Comparison of ENCODE assay signal across 14 mouse cellular contexts in genomic region chr4:82436656-82437055, GRCm38 (mm10).
DNase-seq lines count a peak whose midpoint lies in the region; ATAC-seq lines count a peak whose summit lies in the region.
"Had no signal": no experiment of that assay in that cellular context is flagged by ENCODE, and none has a peak within 500 bp of the region (broad histone marks: within the 10 kb centered on the region; RNA-seq: fewer than 3 reads in every experiment).

No protein-coding gene starts in this region.

- H3K4me1 ChIP-seq in heart, embryonic 13.5 days, result peaks cover 91% of the 10 kb centered on the region
- H3K4me1 ChIP-seq in kidney, embryonic 15.5 days, result peaks cover 46% of the 10 kb centered on the region

- H3K4me3 ChIP-seq in heart, embryonic 13.5 days, result no peak overlapping the region
- H3K4me3 ChIP-seq in kidney, embryonic 15.5 days (replicated peaks), result no peak overlapping the region
- H3K4me3 ChIP-seq: liver, embryonic 13.5 days; midbrain, embryonic 15.5 days; neural tube, embryonic 12.5 days had no signal

- no peaks in the 10 kb centered on the region for H3K36me3 ChIP-seq in heart, embryonic 13.5 days
- no peaks in the 10 kb centered on the region for H3K36me3 ChIP-seq in kidney, embryonic 15.5 days
- H3K36me3 ChIP-seq: liver, embryonic 13.5 days; midbrain, embryonic 15.5 days; neural tube, embryonic 12.5 days had no signal

- H3K9me3 ChIP-seq in heart, embryonic 13.5 days, result no peaks in the 10 kb centered on the region
- no peaks in the 10 kb centered on the region for H3K9me3 ChIP-seq in kidney, embryonic 15.5 days (replicated peaks)
- H3K9me3 ChIP-seq: liver, embryonic 13.5 days; midbrain, embryonic 15.5 days; neural tube, embryonic 12.5 days had no signal

- intact Hi-C loops in heart, postnatal 36 days (cut with DNase I), result loop anchor here (1.0 to 5.0 kb wide), 4 partner anchors 28 to 1259 kb away; no protein-coding TSS in a partner anchor

- no peak overlapping the region for H3K4me2 ChIP-seq in heart, embryonic 13.5 days
- H3K4me2 ChIP-seq in kidney, embryonic 15.5 days, result no peak overlapping the region
- H3K4me2 ChIP-seq: liver, embryonic 13.5 days; midbrain, embryonic 15.5 days; neural tube, embryonic 12.5 days had no signal

- ATAC-seq in heart, embryonic 13.5 days (ENCODE audit: extremely low read depth, insufficient number of reproducible peaks, low FRiP score, low TSS enrichment), result no peak
- no peak for ATAC-seq in kidney, embryonic 15.5 days (replicated peaks; ENCODE audit: low FRiP score)
- ATAC-seq: CD4-positive, CD25-positive, alpha-beta regulatory T cell, adult 4 months; inflammation-experienced regulatory T-cells, adult 6 months; midbrain, embryonic 15.5 days had no signal

- no peak overlapping the region for H3K9ac ChIP-seq in heart, embryonic 13.5 days
- H3K9ac ChIP-seq in kidney, embryonic 15.5 days, result no peak overlapping the region
- H3K9ac ChIP-seq: liver, embryonic 13.5 days; midbrain, embryonic 15.5 days; neural tube, embryonic 12.5 days had no signal

- no peak for DNase-seq in heart, postnatal 36 days
- no peak for DNase-seq in kidney, adult 18-20 months
- DNase-seq in ES-CJ7 (ENCODE audit: low read depth, low spot score) (peak; percentile 72), ZHBTc4 (ENCODE audit: low read depth, low spot score) (peak; percentile 69)
- no peak for DNase-seq in adrenal gland, postnatal 4 days (ENCODE audit: low spot score in 2 of 2)
- DNase-seq: cerebellum, adult 8-10 months; liver, embryonic 13.5 days; thymus, postnatal 25 days had no signal

- H3K27ac ChIP-seq in heart, embryonic 13.5 days (replicated peaks), result peak overlapping the region; percentile 87
- H3K27ac ChIP-seq in kidney, embryonic 15.5 days, result peak overlapping the region; percentile 45; the same call in 1 of the 2 replicates
- H3K27ac ChIP-seq: liver, embryonic 13.5 days; midbrain, embryonic 15.5 days; neural tube, embryonic 12.5 days had no signal

- no peaks in the 10 kb centered on the region for H3K27me3 ChIP-seq in heart, embryonic 13.5 days (replicated peaks)
- no peaks in the 10 kb centered on the region for H3K27me3 ChIP-seq in kidney, embryonic 15.5 days
- H3K27me3 ChIP-seq: liver, embryonic 13.5 days; midbrain, embryonic 15.5 days; neural tube, embryonic 12.5 days had no signal

- WGBS in heart, embryonic 13.5 days, result 49% methylated on average over 2 of the region's 2 CpGs
- 78% methylated on average over 2 of the region's 2 CpGs for WGBS in kidney, embryonic 15.5 days

Comparison
In these comparisons a context has a peak if more than half of its experiments do, and no peak if none do; other contexts are left out.
1. DNase-seq: peak in ES-CJ7 (single experiment) and ZHBTc4 (single experiment); none in heart, postnatal 36 days (0 of 2), kidney, adult 18-20 months (single experiment) and adrenal gland, postnatal 4 days (0 of 2).